Mouse (Mus musculus): ENCODE results near the gene Lrrk1. TPM values are rescaled to one million over a fixed set of nuclear protein-coding genes. Genes with fewer than 3 reads are reported as not detected.

Lrrk1 gene
- polyA plus RNA-seq, 1 experiment from 2014 or later = 11.9 TPM

GRCm38 (mm10) chr7:66212887-66213286 lies 175.3 kb downstream of the Lrrk1 start:
- H3K9ac ChIP-seq (ENCODE audit: low read depth, low read length) = no peak overlapping the region
- no peak overlapping the region for H3K4me2 ChIP-seq (ENCODE audit: low read depth, low read length)
- H3K9me3 ChIP-seq (ENCODE audit: control insufficient read depth, low read length) = peaks cover under 1% of the 10 kb centered on the region
- H3K4me3 ChIP-seq (ENCODE audit: low read depth, low read length) = no peak overlapping the region
- no peak for ATAC-seq (ENCODE audit: low read depth)
- H3K27me3 ChIP-seq (replicated peaks; ENCODE audit: control insufficient read depth, insufficient read depth, low read length) = no peaks in the 10 kb centered on the region
- WGBS = 89% methylated on average over 1 of the region's 1 CpGs
- H3K36me3 ChIP-seq (ENCODE audit: control insufficient read depth, insufficient read depth, low read length) = no peaks in the 10 kb centered on the region
- H3K27ac ChIP-seq (replicated peaks; ENCODE audit: low read depth, low read length) = no peak overlapping the region
- H3K4me1 ChIP-seq (ENCODE audit: control insufficient read depth, insufficient read depth, low read length) = peaks cover 10% of the 10 kb centered on the region
- DNase-seq (ENCODE audit: low spot score) = no peak

- ATAC-seq (ENCODE audit: low read depth) (no peak), DNase-seq (ENCODE audit: low spot score) (no peak)
- H3K4me1 ChIP-seq (ENCODE audit: control insufficient read depth, insufficient read depth, low read length) = no peaks in the 10 kb centered on the region
- no peak overlapping the region for H3K4me3 ChIP-seq (ENCODE audit: low read depth, low read length)
- H3K27me3 ChIP-seq (replicated peaks; ENCODE audit: control insufficient read depth, insufficient read depth, low read length) = no peaks in the 10 kb centered on the region
- peaks cover 12% of the 10 kb centered on the region for H3K9me3 ChIP-seq (ENCODE audit: control insufficient read depth, low read length)
- 69% methylated on average over 2 of the region's 2 CpGs for WGBS
- H3K27ac ChIP-seq (replicated peaks; ENCODE audit: low read depth, low read length) = no peak overlapping the region
- no peak overlapping the region for H3K9ac ChIP-seq (ENCODE audit: low read depth, low read length)
- H3K36me3 ChIP-seq (ENCODE audit: control insufficient read depth, insufficient read depth, low read length) = no peaks in the 10 kb centered on the region
- no peak overlapping the region for H3K4me2 ChIP-seq (ENCODE audit: low read depth, low read length)
Observed at GRCm38 (mm10) chr7:66209920-66210319, 178.2 kb downstream of the Lrrk1 start.

GRCm38 (mm10) chr7:66201657-66202056 lies 186.5 kb downstream of the Lrrk1 start:
- Histone ChIP-seq H3K27ac (replicated peaks; ENCODE audit: low read depth, low read length) (no peak overlapping the region), H3K4me1 (ENCODE audit: control insufficient read depth, insufficient read depth, low read length) (peaks cover 8% of the 10 kb centered on the region; the same call in 1 of the 2 replicates), H3K9ac (ENCODE audit: low read depth, low read length) (no peak overlapping the region), H3K4me2 (ENCODE audit: low read depth, low read length) (no peak overlapping the region), H3K9me3 (ENCODE audit: control insufficient read depth, low read length) (peaks cover 10% of the 10 kb centered on the region), H3K36me3 (ENCODE audit: control insufficient read depth, insufficient read depth, low read length) (no peaks in the 10 kb centered on the region), H3K4me3 (ENCODE audit: low read depth, low read length) (no peak overlapping the region), H3K27me3 (replicated peaks; ENCODE audit: control insufficient read depth, insufficient read depth, low read length) (no peaks in the 10 kb centered on the region)
- ATAC-seq (ENCODE audit: low read depth) (no peak), DNase-seq (ENCODE audit: low spot score) (no peak)
- 81% methylated on average over 2 of the region's 2 CpGs for WGBS

GRCm38 (mm10) chr7:66200791-66201450 lies 187.2 kb downstream of the Lrrk1 start:
- peak; percentile 50 for DNase-seq (ENCODE audit: low spot score)
- ATAC-seq (ENCODE audit: low read depth) = peak; percentile 53; the same call in 1 of the 2 replicates
- Histone ChIP-seq H3K9me3 (ENCODE audit: control insufficient read depth, low read length) (peaks cover 10% of the 10 kb centered on the region), H3K4me1 (ENCODE audit: control insufficient read depth, insufficient read depth, low read length) (peaks cover 8% of the 10 kb centered on the region; the same call in 1 of the 2 replicates), H3K36me3 (ENCODE audit: control insufficient read depth, insufficient read depth, low read length) (no peaks in the 10 kb centered on the region), H3K4me3 (ENCODE audit: low read depth, low read length) (no peak overlapping the region), H3K9ac (ENCODE audit: low read depth, low read length) (no peak overlapping the region), H3K4me2 (ENCODE audit: low read depth, low read length) (no peak overlapping the region), H3K27ac (replicated peaks; ENCODE audit: low read depth, low read length) (no peak overlapping the region; the same call in 1 of the 2 replicates), H3K27me3 (replicated peaks; ENCODE audit: control insufficient read depth, insufficient read depth, low read length) (no peaks in the 10 kb centered on the region)
- WGBS = 28% methylated on average over 8 of the region's 8 CpGs

- Histone ChIP-seq H3K9me3 (ENCODE audit: control insufficient read depth, low read length) (peaks cover 10% of the 10 kb centered on the region), H3K4me2 (ENCODE audit: low read depth, low read length) (no peak overlapping the region), H3K4me1 (ENCODE audit: control insufficient read depth, insufficient read depth, low read length) (peaks cover 8% of the 10 kb centered on the region; the same call in 1 of the 2 replicates), H3K27me3 (replicated peaks; ENCODE audit: control insufficient read depth, insufficient read depth, low read length) (no peaks in the 10 kb centered on the region), H3K36me3 (ENCODE audit: control insufficient read depth, insufficient read depth, low read length) (no peaks in the 10 kb centered on the region), H3K9ac (ENCODE audit: low read depth, low read length) (no peak overlapping the region), H3K27ac (replicated peaks; ENCODE audit: low read depth, low read length) (no peak overlapping the region), H3K4me3 (ENCODE audit: low read depth, low read length) (no peak overlapping the region)
- ATAC-seq (ENCODE audit: low read depth) = no peak
- 81% methylated on average over 3 of the region's 3 CpGs for WGBS
- DNase-seq (ENCODE audit: low spot score) = no peak
Observed at GRCm38 (mm10) chr7:66200383-66200782, 187.8 kb downstream of the Lrrk1 start.

- Histone ChIP-seq H3K4me3 (ENCODE audit: low read depth, low read length) (no peak overlapping the region), H3K27ac (replicated peaks; ENCODE audit: low read depth, low read length) (peak overlapping the region; percentile 42; the same call in 1 of the 2 replicates), H3K27me3 (replicated peaks; ENCODE audit: control insufficient read depth, insufficient read depth, low read length) (no peaks in the 10 kb centered on the region), H3K36me3 (ENCODE audit: control insufficient read depth, insufficient read depth, low read length) (no peaks in the 10 kb centered on the region), H3K4me2 (ENCODE audit: low read depth, low read length) (no peak overlapping the region), H3K9ac (ENCODE audit: low read depth, low read length) (no peak overlapping the region), H3K9me3 (ENCODE audit: control insufficient read depth, low read length) (peaks cover under 1% of the 10 kb centered on the region; the same call in 1 of the 2 replicates), H3K4me1 (ENCODE audit: control insufficient read depth, insufficient read depth, low read length) (peaks cover 8% of the 10 kb centered on the region; the same call in 1 of the 2 replicates)
- ATAC-seq (ENCODE audit: low read depth) (no peak), DNase-seq (ENCODE audit: low spot score) (no peak)
- 54% methylated on average over 4 of the region's 5 CpGs for WGBS
Observed at GRCm38 (mm10) chr7:66199391-66199831, 188.7 kb downstream of the Lrrk1 start.

GRCm38 (mm10) chr7:66198416-66198815 lies 189.7 kb downstream of the Lrrk1 start:
- Histone ChIP-seq H3K27me3 (replicated peaks; ENCODE audit: control insufficient read depth, insufficient read depth, low read length) (no peaks in the 10 kb centered on the region), H3K4me1 (ENCODE audit: control insufficient read depth, insufficient read depth, low read length) (peaks cover 8% of the 10 kb centered on the region; the same call in 1 of the 2 replicates), H3K9me3 (ENCODE audit: control insufficient read depth, low read length) (no peaks in the 10 kb centered on the region; the same call in 1 of the 2 replicates), H3K4me3 (ENCODE audit: low read depth, low read length) (no peak overlapping the region), H3K36me3 (ENCODE audit: control insufficient read depth, insufficient read depth, low read length) (no peaks in the 10 kb centered on the region), H3K9ac (ENCODE audit: low read depth, low read length) (no peak overlapping the region), H3K4me2 (ENCODE audit: low read depth, low read length) (no peak overlapping the region), H3K27ac (replicated peaks; ENCODE audit: low read depth, low read length) (no peak overlapping the region)
- WGBS = 55% methylated on average over 10 of the region's 10 CpGs
- no peak for DNase-seq (ENCODE audit: low spot score)
- no peak for ATAC-seq (ENCODE audit: low read depth)

GRCm38 (mm10) chr7:66196609-66197445 lies 191.3 kb downstream of the Lrrk1 start:
- Histone ChIP-seq H3K36me3 (ENCODE audit: control insufficient read depth, insufficient read depth, low read length) (no peaks in the 10 kb centered on the region), H3K4me1 (ENCODE audit: control insufficient read depth, insufficient read depth, low read length) (peaks cover 8% of the 10 kb centered on the region; the same call in 1 of the 2 replicates), H3K4me3 (ENCODE audit: low read depth, low read length) (no peak overlapping the region), H3K27me3 (replicated peaks; ENCODE audit: control insufficient read depth, insufficient read depth, low read length) (no peaks in the 10 kb centered on the region), H3K27ac (replicated peaks; ENCODE audit: low read depth, low read length) (no peak overlapping the region), H3K9me3 (ENCODE audit: control insufficient read depth, low read length) (no peaks in the 10 kb centered on the region), H3K9ac (ENCODE audit: low read depth, low read length) (no peak overlapping the region), H3K4me2 (ENCODE audit: low read depth, low read length) (no peak overlapping the region)
- no peak for ATAC-seq (ENCODE audit: low read depth)
- 72% methylated on average over 11 of the region's 11 CpGs for WGBS
- no peak for DNase-seq (ENCODE audit: low spot score)

All from embryonic facial prominence, embryonic 14.5 days (tissue).